Mouse (Mus musculus): ENCODE measurements around the gene Ciita.

GRCm38 (mm10) chr16:10461178-10461577 is 18.7 kb upstream of the Ciita start:
- TF ChIP-seq TCF12 (IDR thresholded peaks at IDR 0.05; ENCODE audit: insufficient read depth, poor library complexity, severe bottlenecking) = no peak
- TF ChIP-seq MYOG (IDR thresholded peaks at IDR 0.05; ENCODE audit: control insufficient read depth in 1 of 3, insufficient read depth in 1 of 3, insufficient read length in 2 of 3, low read depth in 2 of 3) = no peak
- TF ChIP-seq USF1 (IDR thresholded peaks at IDR 0.05; ENCODE audit: low read depth) = no peak
- TF ChIP-seq SRF (IDR thresholded peaks at IDR 0.05; ENCODE audit: control insufficient read depth, insufficient read length, low read depth) = no peak
- no peak for TF ChIP-seq POLR2A (IDR thresholded peaks at IDR 0.05; ENCODE audit: insufficient read length, low read depth)
- TF ChIP-seq MYOD1 (IDR thresholded peaks at IDR 0.05; ENCODE audit: control insufficient read depth in 1 of 3, insufficient read length in 2 of 3, low read depth in 2 of 3) = no peak

All from myocyte (in vitro differentiated cells).